Mouse (Mus musculus) spleen, adult 2 months (tissue): ENCODE data around the gene Cct8l1. TPM values are rescaled to one million over a fixed set of nuclear protein-coding genes. Genes with fewer than 3 reads are reported as not detected.

Experiments
- DNase-seq, 2 experiments: peaks; one replicate each; pipeline versions ENCODE4 v3.0.0 to v3.0.0-alpha.2; 2012 to 2021; ENCODE audit warnings: low spot score in 2 of 2, low read depth in 1 of 2
- H3K27ac ChIP-seq: fragments of 200-500 bp; 2 replicates; pipeline ENCODE4 v1.5.1; 2012; ENCODE audit warnings: low read length, inconsistent platforms; ENCODE audit not compliant: insufficient read depth
- H3K27me3 ChIP-seq: fragments of 200-500 bp; 2 replicates; pipeline ENCODE4 v1.6.1; 2012; ENCODE audit warnings: mild to moderate bottlenecking, moderate library complexity, low read length, inconsistent platforms; ENCODE audit not compliant: control insufficient read depth, insufficient read depth
- H3K36me3 ChIP-seq: fragments of 200-500 bp; 2 replicates; pipeline ENCODE4 v1.6.1; 2012; ENCODE audit warnings: mild to moderate bottlenecking, low read length, inconsistent platforms; ENCODE audit not compliant: control insufficient read depth, insufficient read depth
- H3K4me1 ChIP-seq: fragments of 200-500 bp; 2 replicates; pipeline ENCODE4 v1.6.1; 2011; ENCODE audit warnings: inconsistent platforms; ENCODE audit not compliant: control insufficient read depth, insufficient read depth, insufficient read length
- H3K4me3 ChIP-seq: fragments of 200-500 bp; 2 replicates; pipeline ENCODE4 v1.5.1; 2011; ENCODE audit warnings: mild to moderate bottlenecking, inconsistent platforms; ENCODE audit not compliant: insufficient read depth, insufficient read length; ENCODE audit errors: extremely low read depth
- CTCF ChIP-seq: fragments of 200-500 bp; IDR thresholded peaks from 2 replicates; pipeline ENCODE4 v1.5.1; 2011; ENCODE audit warnings: mild to moderate bottlenecking, inconsistent platforms; ENCODE audit not compliant: insufficient read depth, insufficient read length, insufficient replicate concordance; ENCODE audit errors: extremely low read depth
- POLR2A ChIP-seq: fragments of 200-500 bp; IDR thresholded peaks from 2 replicates; pipeline ENCODE4 v1.6.1; 2011; ENCODE audit warnings: low read depth, low read length, inconsistent platforms
- WGBS: fragments of 180-500 bp; shearing (Covaris S2); methylation state at CpG from one replicate; pipeline ENCODE4 v1.1.7; 2018; 5-methylcytosine and 5-hydroxymethylcytosine counted together
- polyA plus RNA-seq: library from polyadenylated mRNA; depleted of rRNA; stranded (reverse); fragments of >200 nt; gene quantifications from 2 replicates; pipeline ENCODE4 v1.2.3, GENCODE M21; 2012; rRNA removed

Gene Cct8l1
- not detected in 2 replicates for polyA plus RNA-seq

DNA sequence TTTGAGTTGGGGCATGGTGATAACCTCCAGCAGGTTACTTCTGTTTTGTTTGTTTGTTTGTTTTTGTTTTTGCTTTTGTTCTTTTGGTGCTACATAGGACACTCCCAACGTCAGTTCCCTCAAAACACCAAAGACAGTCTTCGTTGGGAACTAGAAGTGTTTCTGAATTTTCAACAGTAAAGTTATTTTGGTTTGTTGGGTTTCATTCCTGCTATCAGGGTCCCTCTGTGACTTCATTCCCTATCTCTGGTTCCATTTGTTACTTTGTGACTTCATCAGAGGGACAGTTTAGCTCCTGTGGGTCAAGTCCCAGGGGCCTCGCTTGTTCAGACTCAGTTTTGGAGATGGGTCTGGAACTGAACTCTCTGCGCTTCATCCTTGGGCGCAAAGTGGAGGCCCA lies at the start of gene Cct8l1:
Gene Cct8l1 (plus strand): TSS at position 301 of the 400 bp plus-strand sequence.
- H3K4me1 ChIP-seq, result no peaks in the 10 kb centered on the region
- no peak within 1 kb of the TSS for H3K4me3 ChIP-seq
- H3K36me3 ChIP-seq, result no peaks in the 10 kb centered on the region
- no peak for TF ChIP-seq POLR2A
- no peak for TF ChIP-seq CTCF
- no peak within 1 kb of the TSS for H3K27ac ChIP-seq
- 91% methylated on average over 5 of the region's 5 CpGs for WGBS
- DNase-seq, result no peak
- H3K27me3 ChIP-seq, result no peaks in the 10 kb centered on the region

GRCm38 (mm10) chr5:25472070-25472469 lies 43.8 kb upstream of the Cct8l1 start:
- WGBS, result 38% methylated on average over 6 of the region's 6 CpGs
- H3K4me3 ChIP-seq, result no peak overlapping the region
- DNase-seq, result no peak
- H3K36me3 ChIP-seq, result no peaks in the 10 kb centered on the region
- H3K27me3 ChIP-seq, result no peaks in the 10 kb centered on the region
- H3K4me1 ChIP-seq, result no peaks in the 10 kb centered on the region
- TF ChIP-seq POLR2A (no peak), CTCF (no peak)
- no peak overlapping the region for H3K27ac ChIP-seq

GRCm38 (mm10) chr5:25475789-25476188 lies 40.1 kb upstream of the Cct8l1 start:
- H3K4me3 ChIP-seq, result no peak overlapping the region
- no peaks in the 10 kb centered on the region for H3K4me1 ChIP-seq
- H3K27me3 ChIP-seq, result no peaks in the 10 kb centered on the region
- TF ChIP-seq POLR2A (no peak), CTCF (no peak)
- WGBS, result 74% methylated on average over 2 of the region's 2 CpGs
- H3K27ac ChIP-seq, result no peak overlapping the region
- H3K36me3 ChIP-seq, result no peaks in the 10 kb centered on the region
- DNase-seq, result no peak

DNA sequence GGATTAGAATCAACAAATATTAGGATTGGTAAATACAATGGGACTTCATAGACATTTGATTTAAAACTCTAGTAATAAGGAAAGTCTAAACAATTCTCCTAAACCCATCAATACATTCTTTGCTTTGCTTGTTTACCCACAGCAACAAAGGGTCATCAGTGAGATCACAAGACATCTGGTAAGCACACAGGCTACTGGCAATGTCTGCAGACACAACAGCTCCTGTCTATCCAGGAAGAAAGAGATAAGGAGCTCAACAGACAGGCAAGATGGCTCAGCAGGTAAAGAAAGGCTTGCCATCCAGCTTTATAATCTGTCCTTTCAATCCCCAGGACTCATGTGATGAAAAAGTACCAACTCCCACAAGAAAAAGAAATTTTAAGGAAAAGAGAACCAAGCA lies 37.0 kb upstream of the Cct8l1 start:
- H3K4me1 ChIP-seq, result no peaks in the 10 kb centered on the region
- no peak for DNase-seq
- TF ChIP-seq POLR2A, result no peak
- TF ChIP-seq CTCF, result no peak
- no peaks in the 10 kb centered on the region for H3K27me3 ChIP-seq
- no peak overlapping the region for H3K4me3 ChIP-seq
- no peak overlapping the region for H3K27ac ChIP-seq
- no peaks in the 10 kb centered on the region for H3K36me3 ChIP-seq

DNA sequence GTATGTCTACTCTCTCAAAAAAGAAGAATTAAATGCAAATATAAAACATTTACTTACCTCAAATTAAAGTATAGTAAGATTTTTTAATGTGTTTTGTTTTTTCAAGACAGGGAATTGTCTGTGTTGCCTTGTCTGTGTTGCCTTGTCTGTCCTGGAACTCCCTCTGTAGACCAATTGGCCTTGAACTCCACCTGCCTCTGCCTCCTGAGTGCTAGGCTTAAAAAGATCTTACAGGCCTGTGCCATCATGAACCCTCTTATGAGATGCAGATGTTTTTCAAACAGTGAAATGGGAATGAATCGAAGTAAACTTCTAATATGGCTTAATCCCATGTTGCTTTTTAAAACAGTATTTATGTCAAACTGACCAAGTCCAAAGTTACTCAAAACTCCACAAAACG lies 19.2 kb upstream of the Cct8l1 start:
- Histone ChIP-seq H3K4me1 (peaks cover 7% of the 10 kb centered on the region), H3K27me3 (no peaks in the 10 kb centered on the region), H3K27ac (no peak overlapping the region), H3K4me3 (no peak overlapping the region), H3K36me3 (no peaks in the 10 kb centered on the region)
- WGBS, result 54% methylated on average over 2 of the region's 2 CpGs
- TF ChIP-seq CTCF, result no peak
- no peak for TF ChIP-seq POLR2A
- no peak for DNase-seq

- TF ChIP-seq CTCF (no peak), POLR2A (no peak)
- Histone ChIP-seq H3K27ac (peak overlapping the region; percentile 98; the same call in 1 of the 2 replicates), H3K4me1 (peaks cover 6% of the 10 kb centered on the region), H3K4me3 (peak overlapping the region; percentile 100), H3K36me3 (no peaks in the 10 kb centered on the region), H3K27me3 (no peaks in the 10 kb centered on the region)
- DNase-seq, result no peak
- 5% methylated on average over 10 of the region's 10 CpGs for WGBS
These were observed 18.5 kb upstream of the Cct8l1 start for GRCm38 (mm10) chr5:25497369-25497719.

- TF ChIP-seq POLR2A, result no peak
- no peak for TF ChIP-seq CTCF
- WGBS, result under 1% methylated on average over 73 of the region's 78 CpGs
- H3K4me1 ChIP-seq, result peaks cover 6% of the 10 kb centered on the region
These were observed 18.0 kb upstream of the Cct8l1 start for GRCm38 (mm10) chr5:25497720-25498345.

More at GRCm38 (mm10) chr5:25497720-25498345, 18.0 kb upstream of the Cct8l1 start:
- Histone ChIP-seq H3K27ac (peak overlapping the region; percentile 98), H3K36me3 (no peaks in the 10 kb centered on the region), H3K27me3 (no peaks in the 10 kb centered on the region), H3K4me3 (peak overlapping the region; percentile 100)
- DNase-seq, result peak in 1 of 2 experiments; percentile 40
